Mouse (Mus musculus): ENCODE measurements around the gene Mfsd11. TPM values are rescaled to one million over a fixed set of nuclear protein-coding genes. Genes with fewer than 3 reads are reported as not detected.

Mfsd11 gene
- polyA plus RNA-seq, 1 experiment from 2014 or later = 27.0 TPM

- no peaks in the 10 kb centered on the region for H3K9me3 ChIP-seq
- 64% methylated on average over 5 of the region's 5 CpGs for WGBS
- peaks cover 2% of the 10 kb centered on the region; the same call in 1 of the 2 replicates for H3K36me3 ChIP-seq
- H3K4me1 ChIP-seq = peaks cover 61% of the 10 kb centered on the region
- H3K27ac ChIP-seq = peak overlapping the region; percentile 49
- H3K4me3 ChIP-seq = 0 out of 2 replicates have a peak overlapping the region, but pooled peaks have one; percentile 5
- no peak for DNase-seq (ENCODE audit: low spot score)
- H3K27me3 ChIP-seq (ENCODE audit: insufficient read depth, poor library complexity, severe bottlenecking) = peaks cover 7% of the 10 kb centered on the region; the same call in 1 of the 2 replicates
Observed at GRCm38 (mm10) chr11:116825230-116825629, 27.0 kb upstream of the Mfsd11 start.

GRCm38 (mm10) chr11:116826550-116827504 is 25.4 kb upstream of the Mfsd11 start:
- 31% methylated on average over 17 of the region's 17 CpGs for WGBS
- DNase-seq (ENCODE audit: low spot score) = no peak
- peak overlapping the region; percentile 92 for H3K27ac ChIP-seq

GRCm38 (mm10) chr11:116827534-116828165 is 24.6 kb upstream of the Mfsd11 start, which contains the start of gene Mxra7:
TSS of gene Mxra7 (minus strand) at chr11:116828046.
- WGBS = under 1% methylated on average over 71 of the region's 71 CpGs
- peak; percentile 92 for DNase-seq (ENCODE audit: low spot score)
- peaks cover 7% of the 10 kb centered on the region; the same call in 1 of the 2 replicates for H3K27me3 ChIP-seq (ENCODE audit: insufficient read depth, poor library complexity, severe bottlenecking)
- H3K36me3 ChIP-seq = peaks cover 12% of the 10 kb centered on the region
- H3K4me1 ChIP-seq = peaks cover 42% of the 10 kb centered on the region
- H3K4me3 ChIP-seq = peak within 1 kb of the TSS; percentile 91
- peak within 1 kb of the TSS; percentile 92 for H3K27ac ChIP-seq
- H3K9me3 ChIP-seq = no peaks in the 10 kb centered on the region

More at GRCm38 (mm10) chr11:116826550-116827504, 25.4 kb upstream of the Mfsd11 start:
- Histone ChIP-seq H3K27me3 (ENCODE audit: insufficient read depth, poor library complexity, severe bottlenecking) (peaks cover 7% of the 10 kb centered on the region; the same call in 1 of the 2 replicates), H3K36me3 (peaks cover 8% of the 10 kb centered on the region), H3K4me1 (peaks cover 45% of the 10 kb centered on the region), H3K9me3 (no peaks in the 10 kb centered on the region), H3K4me3 (peak overlapping the region; percentile 91)

- Histone ChIP-seq H3K4me3 (no peak overlapping the region), H3K36me3 (peaks cover 55% of the 10 kb centered on the region), H3K27me3 (ENCODE audit: insufficient read depth, poor library complexity, severe bottlenecking) (no peaks in the 10 kb centered on the region), H3K4me1 (peaks cover 26% of the 10 kb centered on the region), H3K27ac (no peak overlapping the region), H3K9me3 (no peaks in the 10 kb centered on the region)
- WGBS = 38% methylated on average over 4 of the region's 4 CpGs
- DNase-seq (ENCODE audit: low spot score) = no peak
Observed at GRCm38 (mm10) chr11:116832172-116832685, 20.0 kb upstream of the Mfsd11 start.

GRCm38 (mm10) chr11:116834954-116835353 is 17.3 kb upstream of the Mfsd11 start:
- H3K27me3 ChIP-seq (ENCODE audit: insufficient read depth, poor library complexity, severe bottlenecking) = no peaks in the 10 kb centered on the region
- no peak overlapping the region for H3K27ac ChIP-seq
- H3K9me3 ChIP-seq = no peaks in the 10 kb centered on the region
- H3K4me1 ChIP-seq = peaks cover 17% of the 10 kb centered on the region
- whole genome bisulfite sequencing = 94% methylated on average over 1 of the region's 1 CpGs
- H3K4me3 ChIP-seq = no peak overlapping the region
- peaks cover 82% of the 10 kb centered on the region for H3K36me3 ChIP-seq
- DNase-seq (ENCODE audit: low spot score) = no peak

GRCm38 (mm10) chr11:116836283-116836682 is 16.0 kb upstream of the Mfsd11 start:
- Histone ChIP-seq H3K9me3 (no peaks in the 10 kb centered on the region), H3K4me3 (no peak overlapping the region), H3K36me3 (peaks cover 92% of the 10 kb centered on the region), H3K27ac (no peak overlapping the region), H3K4me1 (peaks cover 30% of the 10 kb centered on the region), H3K27me3 (ENCODE audit: insufficient read depth, poor library complexity, severe bottlenecking) (no peaks in the 10 kb centered on the region)
- no peak for DNase-seq (ENCODE audit: low spot score)
- WGBS = 94% methylated on average over 4 of the region's 4 CpGs

- no peak overlapping the region for H3K27ac ChIP-seq
- WGBS = 92% methylated on average over 10 of the region's 10 CpGs
- DNase-seq (ENCODE audit: low spot score) = no peak
- no peak overlapping the region for H3K4me3 ChIP-seq
- H3K9me3 ChIP-seq = no peaks in the 10 kb centered on the region
- H3K27me3 ChIP-seq (ENCODE audit: insufficient read depth, poor library complexity, severe bottlenecking) = no peaks in the 10 kb centered on the region
- peaks cover 88% of the 10 kb centered on the region for H3K36me3 ChIP-seq
- peaks cover 29% of the 10 kb centered on the region for H3K4me1 ChIP-seq
Observed at GRCm38 (mm10) chr11:116837441-116837840, 14.8 kb upstream of the Mfsd11 start.

- H3K27ac ChIP-seq = no peak overlapping the region
- H3K9me3 ChIP-seq = no peaks in the 10 kb centered on the region
- H3K4me3 ChIP-seq = no peak overlapping the region
- WGBS = 88% methylated on average over 14 of the region's 14 CpGs
- H3K36me3 ChIP-seq = peaks cover 74% of the 10 kb centered on the region
- H3K4me1 ChIP-seq = peaks cover 26% of the 10 kb centered on the region
- no peaks in the 10 kb centered on the region for H3K27me3 ChIP-seq (ENCODE audit: insufficient read depth, poor library complexity, severe bottlenecking)
- no peak for DNase-seq (ENCODE audit: low spot score)
Observed at GRCm38 (mm10) chr11:116838936-116839335, 13.3 kb upstream of the Mfsd11 start.

GRCm38 (mm10) chr11:116839601-116840000 is 12.6 kb upstream of the Mfsd11 start:
- H3K4me1 ChIP-seq = peaks cover 31% of the 10 kb centered on the region
- DNase-seq (ENCODE audit: low spot score) = no peak
- 83% methylated on average over 7 of the region's 7 CpGs for WGBS
- H3K27ac ChIP-seq = no peak overlapping the region
- no peaks in the 10 kb centered on the region for H3K27me3 ChIP-seq (ENCODE audit: insufficient read depth, poor library complexity, severe bottlenecking)
- no peaks in the 10 kb centered on the region for H3K9me3 ChIP-seq
- H3K36me3 ChIP-seq = peaks cover 67% of the 10 kb centered on the region
- H3K4me3 ChIP-seq = no peak overlapping the region

- no peaks in the 10 kb centered on the region for H3K27me3 ChIP-seq (ENCODE audit: insufficient read depth, poor library complexity, severe bottlenecking)
- H3K27ac ChIP-seq = no peak overlapping the region
- 88% methylated on average over 4 of the region's 4 CpGs for WGBS
- H3K4me3 ChIP-seq = peak overlapping the region; percentile 73
- DNase-seq (ENCODE audit: low spot score) = no peak
- peaks cover 56% of the 10 kb centered on the region for H3K36me3 ChIP-seq
- H3K9me3 ChIP-seq = no peaks in the 10 kb centered on the region
- peaks cover 30% of the 10 kb centered on the region for H3K4me1 ChIP-seq
Observed at GRCm38 (mm10) chr11:116840748-116841147, 11.5 kb upstream of the Mfsd11 start.

- peak overlapping the region; percentile 73 for H3K4me3 ChIP-seq
- WGBS = under 1% methylated on average over 67 of the region's 73 CpGs
- H3K4me1 ChIP-seq = peaks cover 30% of the 10 kb centered on the region
- peak; percentile 91 for DNase-seq (ENCODE audit: low spot score)
- H3K27me3 ChIP-seq (ENCODE audit: insufficient read depth, poor library complexity, severe bottlenecking) = no peaks in the 10 kb centered on the region
- peaks cover 54% of the 10 kb centered on the region for H3K36me3 ChIP-seq
- no peaks in the 10 kb centered on the region for H3K9me3 ChIP-seq
- peak overlapping the region; percentile 96 for H3K27ac ChIP-seq
Observed at GRCm38 (mm10) chr11:116842531-116843260, 9.5 kb upstream of the Mfsd11 start.

Data from heart, embryonic 10.5 days (tissue).